Mouse (Mus musculus) adrenal gland, postnatal 14 days (tissue): Measurements from ENCODE around the gene RPS10-NUDT3. TPM values are rescaled to one million over a fixed set of nuclear protein-coding genes. Genes with fewer than 3 reads are reported as not detected.
A peak's percentile ranks its signal among the peaks of the same experiment; 100 is the strongest.
"Not testable (repeated sequence)": the region's sequence is repeated elsewhere in the genome, so short reads cannot be mapped to it uniquely, and the experiment has no call there.

Experiments used
- DNase-seq: peaks from one replicate; pipeline ENCODE4 v3.0.0; 2021; ENCODE audit warnings: mixed read lengths
- total RNA-seq: library from RNA; stranded (reverse); gene quantifications from 2 replicates; pipeline ENCODE4 v1.2.3, GENCODE M21; 2021

RPS10-NUDT3 gene
- total RNA-seq, 1 experiment from 2014 or later: not detected

DNA sequence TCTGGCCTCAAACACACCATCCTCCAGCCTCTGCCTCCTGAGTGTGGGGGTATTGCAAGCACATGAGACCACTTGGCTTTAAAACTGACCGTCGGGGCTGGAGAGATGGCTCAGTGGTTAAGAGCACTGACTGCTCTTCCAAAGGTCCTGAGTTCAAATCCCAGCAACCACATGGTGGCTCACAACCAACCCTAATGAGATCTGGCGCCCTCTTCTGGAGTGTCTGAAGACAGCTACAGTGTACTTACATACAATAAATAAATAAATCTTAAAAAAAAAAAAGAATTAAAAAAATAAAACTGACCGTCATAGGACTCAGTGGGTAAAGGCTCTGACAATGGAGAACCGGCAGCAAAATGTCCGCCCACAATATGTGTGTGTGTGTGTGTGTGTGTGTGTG is 4.8 kb upstream of the RPS10-NUDT3 start:
- not testable (repeated sequence) for DNase-seq

- no peak for DNase-seq
Observed at GRCm38 (mm10) chr17:27638921-27639332, 3.9 kb upstream of the RPS10-NUDT3 start.

GRCm38 (mm10) chr17:27637333-27637732 is 2.3 kb upstream of the RPS10-NUDT3 start:
- peak; percentile 62 for DNase-seq

DNA sequence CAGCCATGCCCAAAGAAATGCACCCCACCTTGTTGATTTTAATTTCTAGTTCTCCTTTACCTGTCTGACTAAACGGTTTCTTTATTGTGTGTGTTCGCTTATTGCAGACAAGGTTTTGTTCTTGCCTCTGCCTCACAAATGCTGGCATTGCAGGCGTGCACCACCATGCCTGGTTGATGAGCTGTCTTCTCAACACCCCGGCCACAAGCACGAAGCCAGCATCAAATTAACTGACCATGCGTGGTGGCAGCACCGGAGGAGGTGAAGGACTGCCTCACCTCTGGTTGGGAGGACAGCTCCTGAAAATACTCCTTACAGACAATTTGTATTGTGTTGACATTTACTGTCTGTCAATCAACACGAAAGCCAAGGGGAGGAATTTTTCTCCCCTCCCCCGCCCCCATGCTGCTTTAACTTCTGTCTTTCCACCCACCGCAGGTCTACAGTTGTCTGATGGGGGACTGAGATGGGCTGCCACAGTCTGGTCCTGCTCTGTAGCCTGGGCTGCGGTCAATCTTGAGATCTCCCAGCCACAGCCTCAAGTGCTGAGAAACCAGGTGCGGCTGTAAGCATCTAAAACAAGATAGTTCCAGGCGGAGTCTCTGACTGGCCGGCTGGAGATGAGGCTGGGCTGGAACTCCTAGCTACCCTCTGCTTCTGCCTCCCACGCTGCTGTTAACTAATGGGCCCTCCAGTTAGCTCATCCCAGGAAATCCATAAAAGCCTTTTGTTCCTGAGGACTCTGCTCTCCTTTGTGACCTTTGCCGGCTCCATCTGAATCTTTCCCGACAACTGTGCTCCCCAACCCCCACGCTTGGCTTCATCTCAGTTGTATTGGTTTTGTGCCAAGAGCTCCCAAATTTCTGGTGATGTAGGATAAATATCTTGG is 1.4 kb upstream of the RPS10-NUDT3 start, which contains the start of gene Rps10:
TSS of gene Rps10 (minus strand) at position 538 of the 889 bp plus-strand sequence.
- no peak for DNase-seq

DNA sequence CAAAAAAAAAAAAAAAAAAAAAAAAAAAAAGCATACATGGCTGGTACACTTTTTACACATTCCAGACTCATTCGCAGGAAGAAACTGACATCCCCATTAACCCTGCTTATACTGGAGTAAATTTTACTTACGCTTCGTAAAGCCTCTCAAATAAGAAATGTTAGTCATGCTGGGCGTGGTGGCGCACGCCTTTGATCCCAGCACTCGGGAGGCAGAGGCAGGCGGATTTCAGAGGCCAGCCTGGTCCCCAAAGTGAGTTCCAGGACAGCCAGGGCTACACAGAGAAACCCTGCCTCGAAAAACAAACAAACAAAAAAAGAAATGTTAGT is 517 bp upstream of the RPS10-NUDT3 start:
- not testable (repeated sequence) for DNase-seq

GRCm38 (mm10) chr17:27629249-27630020 is 5.6 kb downstream of the RPS10-NUDT3 start:
- peak; percentile 89 for DNase-seq

GRCm38 (mm10) chr17:27628376-27628775 is 6.6 kb downstream of the RPS10-NUDT3 start:
- no peak for DNase-seq

GRCm38 (mm10) chr17:27627451-27627850 is 7.6 kb downstream of the RPS10-NUDT3 start:
- DNase-seq: no peak

- DNase-seq: no peak
Observed at GRCm38 (mm10) chr17:27626681-27627080, 8.3 kb downstream of the RPS10-NUDT3 start.

DNA sequence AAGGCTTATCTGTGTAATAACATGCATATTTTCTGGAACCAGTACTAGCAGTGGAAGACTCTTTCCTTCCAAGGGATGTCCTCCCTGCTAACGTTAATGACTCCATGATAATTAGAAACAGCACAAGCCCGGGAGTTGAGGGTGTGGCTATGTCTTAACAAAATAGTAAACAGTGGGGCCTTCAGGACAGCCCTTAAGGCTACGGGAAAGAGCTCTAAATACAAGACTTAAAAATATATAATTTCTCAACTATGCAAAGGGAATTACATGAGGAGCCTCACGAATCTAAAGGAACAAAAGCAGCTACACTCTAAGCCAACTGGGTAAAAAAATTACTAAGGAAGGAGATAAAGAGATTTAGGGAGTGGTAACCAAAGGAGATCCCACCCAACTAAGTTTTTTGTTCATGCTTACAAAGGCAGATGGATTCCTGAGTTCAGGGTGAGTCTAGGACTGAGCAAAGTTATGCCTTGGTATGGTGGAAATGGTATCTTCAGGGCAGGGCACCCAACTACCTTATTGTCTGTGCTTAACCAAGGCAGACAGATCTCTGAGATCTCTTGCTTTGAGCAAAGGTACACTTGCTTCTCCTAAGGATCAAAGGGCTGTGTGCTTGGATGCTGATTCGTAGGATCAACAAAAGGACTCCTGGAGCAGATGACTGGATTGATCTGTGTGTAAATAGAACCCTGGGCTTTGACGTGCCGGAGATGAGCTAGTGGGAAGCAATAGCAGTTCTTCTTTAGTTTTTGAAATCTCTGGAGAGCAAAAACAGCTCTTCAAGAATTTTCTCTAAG is 9.4 kb downstream of the RPS10-NUDT3 start:
- DNase-seq: no peak

- DNase-seq: peak; percentile 93
Observed at GRCm38 (mm10) chr17:27623360-27624326, 11.4 kb downstream of the RPS10-NUDT3 start, which contains the start of gene Nudt3. TSS of gene Nudt3 (minus strand) at chr17:27623495.

DNA sequence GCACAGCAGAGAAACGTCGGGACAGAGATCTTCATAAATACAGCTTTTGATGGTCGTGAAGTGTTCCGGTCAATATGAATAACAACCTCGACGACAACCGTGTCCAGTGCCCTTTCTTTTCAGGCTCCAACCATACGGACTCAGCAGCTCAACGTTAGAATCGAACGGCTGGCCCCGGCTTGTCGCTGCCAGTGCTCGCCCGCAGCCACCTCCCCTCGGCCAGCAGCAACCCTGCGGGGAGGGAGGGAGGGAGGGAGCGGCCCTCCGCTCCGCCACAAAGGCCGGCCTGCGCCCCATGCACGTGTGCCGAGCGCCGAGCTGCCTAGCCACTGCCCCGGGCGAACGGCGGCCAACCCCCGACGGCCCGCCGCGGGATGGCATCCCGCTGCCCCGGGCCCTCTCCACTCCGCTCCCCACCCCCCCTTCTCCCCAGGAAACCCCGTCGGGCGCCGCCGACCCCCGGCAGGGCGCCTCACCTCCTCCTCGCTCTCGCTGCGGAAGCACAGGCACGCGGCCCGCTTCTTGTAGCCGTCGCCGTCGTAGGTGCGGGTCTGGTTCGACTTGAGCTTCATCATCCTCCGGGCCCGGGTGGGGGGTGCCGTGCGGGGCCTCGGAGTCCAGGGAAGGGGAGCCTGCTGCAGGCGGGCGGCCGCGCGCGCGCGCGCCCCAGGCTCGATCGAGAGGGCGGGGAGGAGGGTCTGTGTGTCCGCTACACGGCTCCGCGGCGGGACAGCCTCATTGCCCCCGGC is 12.2 kb downstream of the RPS10-NUDT3 start:
- DNase-seq: peak; percentile 79

- DNase-seq: peak; percentile 34
Observed at GRCm38 (mm10) chr17:27621705-27622531, 13.1 kb downstream of the RPS10-NUDT3 start.

DNA sequence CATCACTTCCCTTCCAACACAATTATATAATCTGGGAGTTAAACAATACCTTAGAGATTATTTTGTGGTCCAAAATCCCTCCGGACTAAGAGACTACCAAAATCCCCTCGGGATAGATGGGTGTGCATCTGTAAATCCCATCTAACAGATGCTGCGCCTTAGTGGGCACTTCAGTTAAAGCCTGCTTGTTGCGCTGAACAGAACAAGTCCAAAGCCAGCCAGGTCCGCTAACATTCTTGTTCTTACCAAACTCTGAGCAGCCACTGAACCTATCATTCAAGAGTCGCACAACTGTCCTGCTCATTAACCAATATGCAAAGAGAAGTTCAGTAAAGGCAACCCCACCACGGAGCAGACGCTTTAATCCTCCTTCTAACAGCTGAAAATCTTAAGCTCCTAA is 13.9 kb downstream of the RPS10-NUDT3 start:
- no peak for DNase-seq

- DNase-seq: no peak
Observed at GRCm38 (mm10) chr17:27615388-27615787, 19.6 kb downstream of the RPS10-NUDT3 start.

GRCm38 (mm10) chr17:27613016-27613415 is 22.0 kb downstream of the RPS10-NUDT3 start:
- no peak for DNase-seq

GRCm38 (mm10) chr17:27611994-27612393 is 23.0 kb downstream of the RPS10-NUDT3 start:
- DNase-seq: no peak

DNA sequence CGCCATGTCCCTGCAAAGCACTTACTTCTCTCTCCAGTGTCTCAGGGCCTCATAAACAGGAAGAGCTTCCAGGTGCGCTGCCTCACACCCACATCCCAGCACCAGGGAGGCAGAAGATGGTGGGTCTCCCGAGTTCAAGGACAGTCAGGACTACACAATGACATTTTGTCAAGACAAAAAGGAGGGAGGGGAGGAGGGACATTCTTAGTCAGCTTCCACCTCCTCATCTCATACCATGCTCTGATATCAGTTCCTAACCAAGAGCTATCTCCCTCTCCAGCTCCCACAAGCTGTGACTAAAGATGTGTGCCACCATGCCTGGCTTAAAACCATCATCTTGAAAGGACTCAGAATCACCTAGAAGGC is 23.5 kb downstream of the RPS10-NUDT3 start:
- no peak for DNase-seq
